Mouse (Mus musculus) CH12.LX (cell line): ENCODE data around the gene Fry.

Source experiments
- CHD2 ChIP-seq: IDR thresholded peaks from 2 replicates; pipeline ENCODE4 v1.6.1; 2011; ENCODE audit warnings: low read length, improper control_type of control experiment
- CTCF ChIP-seq, 2 experiments: IDR thresholded peaks in 1 of 2; conservative IDR thresholded peaks in 1 of 2; 2 replicates each; pipeline ENCODE4 v1.5.1; 2011 to 2012; ENCODE audit warnings: low read depth in 2 of 2, low read length in 2 of 2, improper control_type of control experiment in 1 of 2, inconsistent platforms in 1 of 2, mild to moderate bottlenecking in 1 of 2, moderate library complexity in 1 of 2
- ELF1 ChIP-seq: IDR thresholded peaks from 2 replicates; pipeline ENCODE4 v1.6.1; 2014; ENCODE audit warnings: low read depth, mild to moderate bottlenecking, inconsistent platforms, low read length, improper control_type of control experiment
- EP300 ChIP-seq: IDR thresholded peaks from 2 replicates; pipeline ENCODE4 v1.6.1; 2011; ENCODE audit warnings: low read length, improper control_type of control experiment
- JUND ChIP-seq: conservative IDR thresholded peaks from 2 replicates; pipeline ENCODE4 v1.6.1; 2011; ENCODE audit warnings: low read depth, low read length, improper control_type of control experiment
- MAX ChIP-seq: IDR thresholded peaks from 2 replicates; pipeline ENCODE4 v1.6.1; 2011; ENCODE audit warnings: low read length, improper control_type of control experiment
- MAZ ChIP-seq: IDR thresholded peaks from 2 replicates; pipeline ENCODE4 v1.6.1; 2012; ENCODE audit warnings: low read depth, mild to moderate bottlenecking, inconsistent platforms, low read length, improper control_type of control experiment, moderate library complexity
- MEF2A ChIP-seq: IDR thresholded peaks from 2 replicates; pipeline ENCODE4 v1.6.1; 2014; ENCODE audit warnings: low read depth, mild to moderate bottlenecking, inconsistent platforms, low read length, improper control_type of control experiment, borderline replicate concordance
- POLR2A ChIP-seq: IDR thresholded peaks from 2 replicates; pipeline ENCODE4 v1.6.1; 2011; ENCODE audit warnings: low read depth, mild to moderate bottlenecking, improper control_type of control experiment, low read length
- POLR2AphosphoS2 ChIP-seq: IDR thresholded peaks from 2 replicates; pipeline ENCODE4 v1.6.1; 2011; ENCODE audit warnings: low read depth, low read length, improper control_type of control experiment
- RAD21 ChIP-seq: IDR thresholded peaks from 2 replicates; pipeline ENCODE4 v1.6.1; 2011; ENCODE audit warnings: low read depth, mild to moderate bottlenecking, low read length, improper control_type of control experiment, moderate library complexity
- SMC3 ChIP-seq: IDR thresholded peaks from 2 replicates; pipeline ENCODE4 v1.6.1; 2011; ENCODE audit warnings: low read depth, low read length, improper control_type of control experiment
- TBP ChIP-seq: conservative IDR thresholded peaks from 2 replicates; pipeline ENCODE4 v1.6.1; 2011; ENCODE audit warnings: low read depth, low read length, improper control_type of control experiment
- ZMIZ1 ChIP-seq: IDR thresholded peaks from 2 replicates; pipeline ENCODE4 v1.6.1; 2012; ENCODE audit warnings: low read depth, mild to moderate bottlenecking, inconsistent platforms, low read length, improper control_type of control experiment

- TF ChIP-seq ELF1 (no peak), CHD2 (no peak), CTCF (conservative IDR thresholded peaks at IDR 0.05 in 1 of 2, IDR thresholded peaks at IDR 0.05 in 1 of 2; ENCODE audit: low read depth in 2 of 2, low read length in 2 of 2) (no peak), MAX (no peak), ZMIZ1 (no peak), POLR2A (no peak), MAZ (no peak), SMC3 (no peak), JUND (no peak), EP300 (no peak), TBP (no peak), MEF2A (no peak), POLR2AphosphoS2 (no peak), RAD21 (no peak)
Observed at GRCm38 (mm10) chr5:150114778-150115177, 3.7 kb upstream of the Fry start.
